ENCODE assay signal across 9 mouse cellular contexts in genomic region chr5:104112016-104112415, GRCm38 (mm10). TPM values are rescaled to one million over a fixed set of nuclear protein-coding genes. Genes with fewer than 3 reads are reported as not detected.
A peak's percentile ranks its signal among the peaks of the same experiment; 100 is the strongest.
DNase-seq lines count a peak whose midpoint lies in the region; ATAC-seq and TF ChIP-seq lines count a peak whose summit lies in the region.
"Had no signal": no experiment of that assay in that cellular context is flagged by ENCODE, and none has a peak within 500 bp of the region (broad histone marks: within the 10 kb centered on the region; RNA-seq: fewer than 3 reads in every experiment).

No protein-coding gene starts in this region.

- TF ChIP-seq POLR2A in thymus, adult 2 months (IDR thresholded peaks at IDR 0.05; ENCODE audit: control insufficient read depth, extremely low read depth, insufficient read depth, low read length, poor library complexity) = no peak

- 3% methylated on average over 9 of the region's 9 CpGs for WGBS in kidney, embryonic 16.5 days
- 25% methylated on average over 9 of the region's 9 CpGs for WGBS in forebrain, embryonic 10.5 days
- 11% methylated on average over 9 of the region's 9 CpGs for WGBS in intestine, embryonic 15.5 days
- 15% methylated on average over 9 of the region's 9 CpGs for WGBS in thymus, adult 2 months

- no peaks in the 10 kb centered on the region for H3K9me3 ChIP-seq in kidney, embryonic 16.5 days (ENCODE audit: low read length)
- no peaks in the 10 kb centered on the region for H3K9me3 ChIP-seq in forebrain, embryonic 10.5 days
- no peaks in the 10 kb centered on the region for H3K9me3 ChIP-seq in intestine, embryonic 15.5 days

- H3K4me1 ChIP-seq in kidney, embryonic 16.5 days (ENCODE audit: insufficient read depth, low read length) = peaks cover 63% of the 10 kb centered on the region
- peaks cover 69% of the 10 kb centered on the region for H3K4me1 ChIP-seq in forebrain, embryonic 10.5 days
- peaks cover 25% of the 10 kb centered on the region for H3K4me1 ChIP-seq in intestine, embryonic 15.5 days (replicated peaks)
- H3K4me1 ChIP-seq in thymus, adult 2 months (replicated peaks; ENCODE audit: control insufficient read depth, insufficient read depth, low read length) = no peaks in the 10 kb centered on the region; the same call in 1 of the 2 replicates

- H3K4me2 ChIP-seq in kidney, embryonic 16.5 days (replicated peaks; ENCODE audit: low read depth, low read length) = peak overlapping the region; percentile 52
- H3K4me2 ChIP-seq in intestine, embryonic 15.5 days (replicated peaks) = peak overlapping the region; percentile 50

- no peak for ATAC-seq in kidney, embryonic 16.5 days (ENCODE audit: low FRiP score, low TSS enrichment)
- peak; percentile 19; the same call in 1 of the 2 replicates for ATAC-seq in intestine, embryonic 15.5 days

- no peaks in the 10 kb centered on the region for H3K36me3 ChIP-seq in kidney, embryonic 16.5 days (ENCODE audit: insufficient read depth, low read length)
- H3K36me3 ChIP-seq in forebrain, embryonic 10.5 days (replicated peaks) = no peaks in the 10 kb centered on the region
- no peaks in the 10 kb centered on the region for H3K36me3 ChIP-seq in intestine, embryonic 15.5 days
- no peaks in the 10 kb centered on the region for H3K36me3 ChIP-seq in thymus, adult 2 months (ENCODE audit: control insufficient read depth, insufficient read depth, low read length)

- no peak for DNase-seq in kidney, adult 9 months
- DNase-seq in forebrain, embryonic 10.5 days (ENCODE audit: extremely low spot score, low spot score) = no peak
- peak; percentile 50 for DNase-seq in neural tube, embryonic 10.5 days (ENCODE audit: extremely low spot score, low spot score)
- DNase-seq in thymus, adult 2 months = no peak
- DNase-seq in urinary bladder, postnatal 10 days (ENCODE audit: low spot score) = no peak
- no peak for DNase-seq in adrenal gland, postnatal 14 days

- peak overlapping the region; percentile 37 for H3K4me3 ChIP-seq in kidney, embryonic 16.5 days (ENCODE audit: low read length)
- no peak overlapping the region for H3K4me3 ChIP-seq in forebrain, embryonic 10.5 days
- peak overlapping the region; percentile 38 for H3K4me3 ChIP-seq in intestine, embryonic 15.5 days (replicated peaks)
- H3K4me3 ChIP-seq in thymus, adult 2 months (ENCODE audit: control insufficient read depth, insufficient read depth, low read length) = no peak overlapping the region

- peak overlapping the region; percentile 86 for H3K27ac ChIP-seq in kidney, embryonic 16.5 days (ENCODE audit: low read length)
- H3K27ac ChIP-seq in forebrain, embryonic 10.5 days = peak overlapping the region; percentile 84
- H3K27ac ChIP-seq in intestine, embryonic 15.5 days = peak overlapping the region; percentile 57
- no peak overlapping the region for H3K27ac ChIP-seq in thymus, adult 2 months (ENCODE audit: control insufficient read depth, insufficient read depth, low read length)

- H3K9ac ChIP-seq in kidney, embryonic 16.5 days (replicated peaks; ENCODE audit: low read length) = peak overlapping the region; percentile 61
- peak overlapping the region; percentile 44 for H3K9ac ChIP-seq in intestine, embryonic 15.5 days

- TF ChIP-seq CTCF in thymus, adult 2 months (IDR thresholded peaks at IDR 0.05; ENCODE audit: borderline replicate concordance, control insufficient read depth, extremely low read depth, insufficient read depth, low read length, poor library complexity) = no peak

- H3K27me3 ChIP-seq in kidney, embryonic 16.5 days (ENCODE audit: insufficient read depth, low read length) = no peaks in the 10 kb centered on the region
- no peaks in the 10 kb centered on the region for H3K27me3 ChIP-seq in forebrain, embryonic 10.5 days (ENCODE audit: poor library complexity, severe bottlenecking)
- H3K27me3 ChIP-seq in intestine, embryonic 15.5 days (replicated peaks) = no peaks in the 10 kb centered on the region
- 0 out of 2 replicates have a peak, but pooled peaks cover 2% of the 10 kb centered on the region for H3K27me3 ChIP-seq in thymus, adult 2 months (ENCODE audit: control insufficient read depth, insufficient read depth, low read length)

RNA-seq across cellular contexts. Expression of gene Sparcl1, which starts 1.5 kb away (rescaled TPM):
- 56.7 and 79.2 TPM in 2 replicates for polyA plus RNA-seq in kidney, embryonic 16.5 days (2015; fragmentation: Nextera tagmentation; extraction: Ambion mirVana)
- polyA plus RNA-seq in forebrain, embryonic 10.5 days (2016; fragmentation: Nextera tagmentation; extraction: Ambion mirVana) = 13.3 and 13.4 TPM in 2 replicates
- polyA plus RNA-seq in intestine, embryonic 15.5 days (2015; fragmentation: Nextera tagmentation; extraction: Ambion mirVana) = 185 and 198 TPM in 2 replicates
- polyA plus RNA-seq in thymus, adult 2 months (2012; rRNA removed) = 15.2 and 26.8 TPM in 2 replicates
- total RNA-seq in adrenal gland, postnatal 14 days (2021) = 113 and 137 TPM in 2 replicates

RNA-seq across cellular contexts. Expression of gene Gm17660, which starts 34.6 kb away (rescaled TPM):
- polyA plus RNA-seq in kidney, embryonic 16.5 days (2015; fragmentation: Nextera tagmentation; extraction: Ambion mirVana) = not detected in 2 replicates
- polyA plus RNA-seq in forebrain, embryonic 10.5 days (2016; fragmentation: Nextera tagmentation; extraction: Ambion mirVana) = 0.31 TPM in 1 of 2 replicates, not detected in the other
- not detected in 2 replicates for polyA plus RNA-seq in intestine, embryonic 15.5 days (2015; fragmentation: Nextera tagmentation; extraction: Ambion mirVana)
- not detected in 2 replicates for polyA plus RNA-seq in thymus, adult 2 months (2012; rRNA removed)
- not detected in 2 replicates for total RNA-seq in adrenal gland, postnatal 14 days (2021)
- polyA plus RNA-seq: frontal cortex, adult 2 months had no signal

RNA-seq across cellular contexts. Expression of gene Dspp, which starts 58.5 kb away (rescaled TPM):
- not detected in 2 replicates for polyA plus RNA-seq in kidney, embryonic 16.5 days (2015; fragmentation: Nextera tagmentation; extraction: Ambion mirVana)
- not detected in 2 replicates for polyA plus RNA-seq in forebrain, embryonic 10.5 days (2016; fragmentation: Nextera tagmentation; extraction: Ambion mirVana)
- not detected in 2 replicates for polyA plus RNA-seq in intestine, embryonic 15.5 days (2015; fragmentation: Nextera tagmentation; extraction: Ambion mirVana)
- not detected in 2 replicates for polyA plus RNA-seq in thymus, adult 2 months (2012; rRNA removed)
- not detected in 2 replicates for total RNA-seq in adrenal gland, postnatal 14 days (2021)

Comparison
In these comparisons a context has a peak if more than half of its experiments do, and no peak if none do; other contexts are left out.
1. H3K4me3 ChIP-seq: peak in kidney, embryonic 16.5 days (single experiment) and intestine, embryonic 15.5 days (single experiment); none in forebrain, embryonic 10.5 days (single experiment) and thymus, adult 2 months (single experiment).